Mouse (Mus musculus): ENCODE measurements around the gene Lamc1. TPM values are rescaled to one million over a fixed set of nuclear protein-coding genes. Genes with fewer than 3 reads are reported as not detected.
A peak's percentile ranks its signal among the peaks of the same experiment; 100 is the strongest.

The Lamc1 gene
- polyA plus RNA-seq, 1 experiment from 2014 or later = 42.6 TPM

- ATAC-seq (ENCODE audit: insufficient number of reproducible peaks, insufficient read depth, low FRiP score, low TSS enrichment) = no peak
- H3K36me3 ChIP-seq = peaks cover 58% of the 10 kb centered on the region
- H3K9ac ChIP-seq = no peak overlapping the region
- H3K4me2 ChIP-seq (replicated peaks) = no peak overlapping the region
- H3K9me3 ChIP-seq = no peaks in the 10 kb centered on the region
- H3K27me3 ChIP-seq = no peaks in the 10 kb centered on the region
- WGBS = 74% methylated on average over 7 of the region's 7 CpGs
- H3K4me3 ChIP-seq = no peak overlapping the region
- H3K27ac ChIP-seq = no peak overlapping the region
- no peaks in the 10 kb centered on the region for H3K4me1 ChIP-seq
Observed at GRCm38 (mm10) chr1:153241346-153241745, 91.2 kb downstream of the Lamc1 start.

- Histone ChIP-seq H3K27me3 (no peaks in the 10 kb centered on the region), H3K4me3 (no peak overlapping the region), H3K4me2 (replicated peaks) (no peak overlapping the region), H3K4me1 (no peaks in the 10 kb centered on the region), H3K36me3 (peaks cover 36% of the 10 kb centered on the region), H3K9me3 (no peaks in the 10 kb centered on the region), H3K9ac (no peak overlapping the region), H3K27ac (no peak overlapping the region)
- 74% methylated on average over 4 of the region's 4 CpGs for WGBS
- ATAC-seq (ENCODE audit: insufficient number of reproducible peaks, insufficient read depth, low FRiP score, low TSS enrichment) = no peak
Observed at GRCm38 (mm10) chr1:153235576-153235975, 97.0 kb downstream of the Lamc1 start.

GRCm38 (mm10) chr1:153231681-153232080 is 100.9 kb downstream of the Lamc1 start:
- peaks cover 53% of the 10 kb centered on the region for H3K36me3 ChIP-seq
- no peak overlapping the region for H3K9ac ChIP-seq
- H3K4me2 ChIP-seq (replicated peaks) = no peak overlapping the region
- no peak overlapping the region for H3K4me3 ChIP-seq
- no peak for ATAC-seq (ENCODE audit: insufficient number of reproducible peaks, insufficient read depth, low FRiP score, low TSS enrichment)
- H3K4me1 ChIP-seq = no peaks in the 10 kb centered on the region
- no peaks in the 10 kb centered on the region for H3K9me3 ChIP-seq
- no peak overlapping the region for H3K27ac ChIP-seq
- WGBS = 89% methylated on average over 9 of the region's 9 CpGs
- H3K27me3 ChIP-seq = no peaks in the 10 kb centered on the region

GRCm38 (mm10) chr1:153227916-153228315 is 104.7 kb downstream of the Lamc1 start:
- Histone ChIP-seq H3K27ac (no peak overlapping the region), H3K36me3 (peaks cover 65% of the 10 kb centered on the region), H3K4me2 (replicated peaks) (no peak overlapping the region), H3K9me3 (no peaks in the 10 kb centered on the region), H3K4me3 (no peak overlapping the region), H3K9ac (no peak overlapping the region), H3K4me1 (no peaks in the 10 kb centered on the region), H3K27me3 (no peaks in the 10 kb centered on the region)
- 73% methylated on average over 4 of the region's 4 CpGs for WGBS
- no peak for ATAC-seq (ENCODE audit: insufficient number of reproducible peaks, insufficient read depth, low FRiP score, low TSS enrichment)

- H3K4me1 ChIP-seq = no peaks in the 10 kb centered on the region
- no peaks in the 10 kb centered on the region for H3K27me3 ChIP-seq
- 87% methylated on average over 8 of the region's 8 CpGs for WGBS
- no peak for ATAC-seq (ENCODE audit: insufficient number of reproducible peaks, insufficient read depth, low FRiP score, low TSS enrichment)
- H3K9me3 ChIP-seq = no peaks in the 10 kb centered on the region
- H3K9ac ChIP-seq = no peak overlapping the region
- no peak overlapping the region for H3K4me3 ChIP-seq
- peaks cover 70% of the 10 kb centered on the region for H3K36me3 ChIP-seq
- no peak overlapping the region for H3K27ac ChIP-seq
- H3K4me2 ChIP-seq (replicated peaks) = no peak overlapping the region
Observed at GRCm38 (mm10) chr1:153227096-153227495, 105.5 kb downstream of the Lamc1 start.

GRCm38 (mm10) chr1:153225786-153226725 is 106.5 kb downstream of the Lamc1 start:
- 89% methylated on average over 21 of the region's 21 CpGs for WGBS

GRCm38 (mm10) chr1:153224331-153224730 is 108.3 kb downstream of the Lamc1 start:
- H3K27me3 ChIP-seq = no peaks in the 10 kb centered on the region
- WGBS = 61% methylated on average over 5 of the region's 5 CpGs
- H3K4me3 ChIP-seq = no peak overlapping the region
- H3K4me1 ChIP-seq = no peaks in the 10 kb centered on the region
- H3K4me2 ChIP-seq (replicated peaks) = no peak overlapping the region
- peaks cover 66% of the 10 kb centered on the region for H3K36me3 ChIP-seq
- H3K9ac ChIP-seq = no peak overlapping the region
- H3K27ac ChIP-seq = 0 out of 2 replicates have a peak overlapping the region, but pooled peaks have one; percentile 11
- no peaks in the 10 kb centered on the region for H3K9me3 ChIP-seq
- no peak for ATAC-seq (ENCODE audit: insufficient number of reproducible peaks, insufficient read depth, low FRiP score, low TSS enrichment)

More at GRCm38 (mm10) chr1:153225786-153226725, 106.5 kb downstream of the Lamc1 start:
- Histone ChIP-seq H3K9me3 (no peaks in the 10 kb centered on the region), H3K9ac (no peak overlapping the region), H3K4me3 (no peak overlapping the region), H3K27ac (0 out of 2 replicates have a peak overlapping the region, but pooled peaks have one; percentile 41), H3K4me1 (no peaks in the 10 kb centered on the region), H3K27me3 (no peaks in the 10 kb centered on the region), H3K4me2 (replicated peaks) (no peak overlapping the region), H3K36me3 (peaks cover 73% of the 10 kb centered on the region)
- no peak for ATAC-seq (ENCODE audit: insufficient number of reproducible peaks, insufficient read depth, low FRiP score, low TSS enrichment)

GRCm38 (mm10) chr1:153219376-153219775 is 113.2 kb downstream of the Lamc1 start:
- H3K4me3 ChIP-seq = no peak overlapping the region
- H3K9ac ChIP-seq = no peak overlapping the region
- H3K27ac ChIP-seq = no peak overlapping the region
- H3K27me3 ChIP-seq = no peaks in the 10 kb centered on the region
- H3K9me3 ChIP-seq = no peaks in the 10 kb centered on the region
- no peak for ATAC-seq (ENCODE audit: insufficient number of reproducible peaks, insufficient read depth, low FRiP score, low TSS enrichment)
- 62% methylated on average over 9 of the region's 9 CpGs for WGBS
- peaks cover 34% of the 10 kb centered on the region for H3K36me3 ChIP-seq
- no peaks in the 10 kb centered on the region for H3K4me1 ChIP-seq
- no peak overlapping the region for H3K4me2 ChIP-seq (replicated peaks)

GRCm38 (mm10) chr1:153216516-153216915 is 116.1 kb downstream of the Lamc1 start:
- Histone ChIP-seq H3K36me3 (peaks cover 17% of the 10 kb centered on the region), H3K4me3 (no peak overlapping the region), H3K27me3 (no peaks in the 10 kb centered on the region), H3K4me2 (replicated peaks) (no peak overlapping the region), H3K9ac (no peak overlapping the region), H3K9me3 (no peaks in the 10 kb centered on the region), H3K27ac (no peak overlapping the region), H3K4me1 (no peaks in the 10 kb centered on the region)
- ATAC-seq (ENCODE audit: insufficient number of reproducible peaks, insufficient read depth, low FRiP score, low TSS enrichment) = no peak
- 73% methylated on average over 4 of the region's 4 CpGs for WGBS

GRCm38 (mm10) chr1:153215676-153216075 is 116.9 kb downstream of the Lamc1 start:
- Histone ChIP-seq H3K4me1 (no peaks in the 10 kb centered on the region), H3K9ac (no peak overlapping the region), H3K9me3 (no peaks in the 10 kb centered on the region), H3K27me3 (no peaks in the 10 kb centered on the region), H3K36me3 (peaks cover 9% of the 10 kb centered on the region; the same call in 1 of the 2 replicates), H3K4me2 (replicated peaks) (no peak overlapping the region), H3K27ac (no peak overlapping the region), H3K4me3 (no peak overlapping the region)
- no peak for ATAC-seq (ENCODE audit: insufficient number of reproducible peaks, insufficient read depth, low FRiP score, low TSS enrichment)
- 69% methylated on average over 5 of the region's 5 CpGs for WGBS

- H3K27ac ChIP-seq = no peak overlapping the region
- H3K4me1 ChIP-seq = no peaks in the 10 kb centered on the region
- no peaks in the 10 kb centered on the region for H3K36me3 ChIP-seq
- H3K27me3 ChIP-seq = no peaks in the 10 kb centered on the region
- 32% methylated on average over 4 of the region's 4 CpGs for WGBS
- H3K4me2 ChIP-seq (replicated peaks) = no peak overlapping the region
- no peak overlapping the region for H3K4me3 ChIP-seq
- H3K9me3 ChIP-seq = no peaks in the 10 kb centered on the region
- no peak overlapping the region for H3K9ac ChIP-seq
- ATAC-seq (ENCODE audit: insufficient number of reproducible peaks, insufficient read depth, low FRiP score, low TSS enrichment) = no peak
Observed at GRCm38 (mm10) chr1:153210992-153211391, 121.6 kb downstream of the Lamc1 start.

GRCm38 (mm10) chr1:153210198-153210597 is 122.4 kb downstream of the Lamc1 start:
- no peak overlapping the region for H3K27ac ChIP-seq
- no peaks in the 10 kb centered on the region for H3K4me1 ChIP-seq
- ATAC-seq (ENCODE audit: insufficient number of reproducible peaks, insufficient read depth, low FRiP score, low TSS enrichment) = no peak
- H3K9ac ChIP-seq = no peak overlapping the region
- 88% methylated on average over 2 of the region's 2 CpGs for WGBS
- H3K9me3 ChIP-seq = no peaks in the 10 kb centered on the region
- H3K4me3 ChIP-seq = no peak overlapping the region
- H3K27me3 ChIP-seq = no peaks in the 10 kb centered on the region
- H3K36me3 ChIP-seq = no peaks in the 10 kb centered on the region
- no peak overlapping the region for H3K4me2 ChIP-seq (replicated peaks)
